Mouse (Mus musculus) cerebellum, postnatal 36 days (tissue): ENCODE data around the gene Cttnbp2.
A peak's percentile ranks its signal among the peaks of the same experiment; 100 is the strongest.

ENCODE experiments used
- DNase-seq, 2 experiments: peaks; one replicate each; pipeline ENCODE4 v3.0.0; 2021 to 2022; ENCODE audit warnings: mixed read lengths in 2 of 2

The Cttnbp2 gene

GRCm38 (mm10) chr6:18466227-18466626, 48.4 kb downstream of the Cttnbp2 start:
- DNase-seq = no peak

DNA sequence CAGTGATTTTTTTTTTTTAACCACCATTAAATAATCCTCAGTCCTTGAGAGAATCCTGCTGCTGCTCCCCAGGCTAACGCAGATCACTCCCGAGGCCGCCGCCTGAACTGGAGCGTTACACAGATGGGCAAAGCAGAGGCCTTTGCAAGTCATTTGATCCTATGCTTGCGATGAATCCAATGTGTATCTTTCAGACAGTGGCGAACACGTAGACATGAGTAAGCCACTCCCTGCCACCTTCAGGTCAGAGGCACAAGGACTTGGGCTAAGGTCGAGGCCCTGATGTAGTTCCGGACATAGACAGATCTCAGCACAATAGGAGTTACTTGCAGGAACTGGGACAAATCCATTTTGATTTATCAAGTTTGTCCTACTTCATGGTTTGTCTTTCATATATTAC, 49.0 kb downstream of the Cttnbp2 start:
- DNase-seq = no peak

- DNase-seq = peak; percentile 22 to 25
Observed at GRCm38 (mm10) chr6:18459657-18460056, 55.0 kb downstream of the Cttnbp2 start.

DNA sequence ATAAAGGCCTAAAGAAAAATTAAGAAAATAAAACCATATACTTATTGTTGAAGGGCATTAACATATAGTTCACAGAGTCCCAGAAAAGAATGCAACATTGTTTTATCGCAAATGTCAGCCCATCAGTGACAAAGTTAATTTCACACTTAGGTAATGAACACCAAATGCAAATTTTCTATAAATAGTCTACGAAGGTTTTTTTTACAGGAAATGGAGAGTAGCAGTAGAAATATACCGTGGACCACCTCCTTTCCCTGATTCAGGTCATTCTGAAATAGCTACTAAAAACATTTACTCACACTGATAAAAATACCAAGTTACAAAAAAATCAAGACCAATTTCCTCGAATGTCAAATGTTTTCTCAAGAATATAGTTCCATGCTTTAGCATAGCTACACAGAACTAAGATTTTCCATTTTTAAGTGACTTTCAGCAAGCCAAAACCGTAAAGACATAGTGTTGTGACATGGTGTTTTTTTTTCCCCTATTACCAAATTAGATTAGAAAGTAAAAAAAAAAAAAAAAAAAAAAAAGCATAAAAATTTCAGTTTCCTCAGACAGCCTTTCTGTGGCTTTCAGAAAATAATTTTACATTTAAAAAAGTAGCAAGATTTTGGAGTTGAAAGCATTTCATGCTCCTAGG, 64.0 kb downstream of the Cttnbp2 start:
- DNase-seq = no peak

DNA sequence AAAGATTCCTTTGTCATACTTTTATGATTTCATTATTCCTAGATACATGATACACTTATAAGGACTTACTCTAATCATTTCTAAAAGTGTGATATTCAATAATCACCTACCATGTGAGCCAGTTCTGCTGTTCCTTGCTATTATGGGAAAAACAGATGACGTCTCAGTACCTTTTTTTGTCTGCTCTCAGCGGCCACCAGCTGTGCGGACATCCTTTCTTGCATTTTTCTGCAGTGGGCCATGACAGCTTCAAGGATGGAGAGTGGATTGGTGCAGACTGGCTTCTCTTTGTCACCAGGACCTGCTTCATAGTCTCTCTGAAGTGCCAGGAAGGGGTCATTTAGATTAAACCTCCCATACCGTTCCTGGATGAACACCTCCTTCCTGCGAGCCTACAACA, 66.6 kb downstream of the Cttnbp2 start:
- no peak for DNase-seq

- no peak for DNase-seq
Observed at GRCm38 (mm10) chr6:18446917-18447316, 67.7 kb downstream of the Cttnbp2 start.

DNA sequence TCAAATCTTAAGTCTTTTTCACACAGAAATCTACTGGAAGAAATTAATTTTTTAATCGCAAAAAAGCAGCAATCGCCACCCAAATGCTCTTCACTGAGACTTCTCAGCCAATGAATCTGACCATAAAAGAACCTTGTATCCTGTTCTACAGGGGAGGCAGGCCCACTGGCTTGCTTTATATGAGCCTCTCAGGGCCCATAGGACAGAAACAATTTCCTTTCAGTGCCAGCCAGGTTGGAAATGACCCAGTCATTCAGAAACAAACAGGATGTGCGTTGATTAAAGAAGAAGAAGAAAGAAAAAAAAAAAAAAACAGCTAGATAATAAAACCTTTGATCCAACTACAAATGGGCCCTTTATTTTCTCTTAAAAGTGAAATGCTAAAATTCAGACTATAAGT, 68.3 kb downstream of the Cttnbp2 start:
- DNase-seq = no peak

DNA sequence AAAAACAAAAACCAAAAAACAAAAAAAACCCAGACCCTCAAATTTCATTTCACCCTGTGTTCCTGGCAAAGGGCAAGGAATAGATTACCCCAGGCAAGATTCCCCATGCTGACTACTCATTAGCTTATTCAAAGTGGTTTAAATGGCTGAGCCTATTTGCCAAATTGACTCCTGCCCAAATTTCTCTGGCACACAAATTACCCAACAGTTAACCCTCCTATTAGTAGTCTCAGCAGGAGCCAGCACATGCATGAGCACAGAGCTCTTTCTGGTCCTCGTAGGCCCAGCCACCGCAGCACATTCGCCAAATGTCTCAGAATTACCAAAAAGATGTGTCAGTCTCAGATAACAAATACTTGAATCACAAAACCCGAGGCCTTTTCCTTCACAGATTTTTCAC, 68.9 kb downstream of the Cttnbp2 start:
- peak; percentile 7 to 17 for DNase-seq

- DNase-seq = no peak
Observed at GRCm38 (mm10) chr6:18442303-18442702, 72.3 kb downstream of the Cttnbp2 start.

DNA sequence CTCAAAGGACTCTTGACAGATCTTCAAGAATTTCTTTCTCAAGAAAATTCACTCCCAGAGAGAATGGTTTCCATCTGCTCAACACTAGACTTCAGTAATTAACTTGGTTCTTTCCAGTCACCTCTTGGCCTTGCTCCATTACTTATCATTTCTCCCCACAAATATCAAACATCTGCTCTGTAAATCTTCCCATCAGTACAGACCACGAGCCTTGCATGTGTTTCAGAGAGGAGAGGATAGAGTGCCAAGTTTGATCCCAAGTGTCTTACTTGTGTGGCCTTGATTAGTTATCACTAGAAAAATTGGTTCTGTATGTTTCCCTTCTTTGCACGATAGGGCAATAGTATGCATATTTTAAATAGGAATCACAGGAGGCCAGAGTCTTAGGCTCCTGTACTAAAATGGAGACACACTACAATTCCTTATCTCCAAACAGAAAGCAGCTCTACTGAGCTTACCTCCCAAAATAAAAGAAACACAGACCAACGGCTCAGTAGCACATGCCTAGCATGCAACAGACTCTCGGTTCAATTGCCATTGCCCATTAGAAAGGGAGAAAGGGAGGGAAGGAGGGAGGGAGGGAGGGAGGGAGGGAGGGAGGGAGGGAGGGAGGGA, 73.6 kb downstream of the Cttnbp2 start:
- DNase-seq = no peak

DNA sequence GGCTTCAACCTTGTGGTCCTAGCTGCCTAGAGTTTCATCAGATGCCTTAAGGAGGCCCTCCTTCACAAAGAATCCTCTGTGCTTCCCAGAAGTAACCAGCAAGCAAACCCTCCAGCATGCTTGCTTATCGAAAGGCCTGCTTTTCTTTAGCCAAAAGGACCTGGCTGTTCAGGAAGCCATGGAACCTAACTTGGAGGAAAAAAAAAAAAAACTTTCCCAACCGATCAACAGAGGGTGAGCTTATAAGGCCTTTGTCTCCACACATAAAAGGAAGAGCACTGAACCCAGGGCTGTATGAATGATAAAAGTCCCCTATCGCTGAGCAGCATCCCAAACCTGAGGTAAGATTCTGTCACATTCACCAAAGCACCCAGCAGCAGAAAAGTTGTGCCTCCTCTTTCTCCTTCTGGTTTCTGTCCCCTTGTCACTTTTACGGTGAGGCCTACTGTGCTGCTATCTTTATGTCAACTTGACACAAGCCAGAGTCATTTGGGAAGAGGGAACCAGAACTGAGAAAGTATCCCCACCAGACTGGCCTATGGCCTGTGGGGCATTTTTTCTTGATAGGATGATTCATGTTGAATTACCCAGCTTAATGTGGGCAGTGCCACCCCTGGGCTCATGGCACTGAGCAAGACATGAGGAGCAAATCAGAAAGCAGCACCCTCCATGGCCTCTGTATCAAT, 78.4 kb downstream of the Cttnbp2 start:
- DNase-seq = no peak

- no peak for DNase-seq
Observed at GRCm38 (mm10) chr6:18434828-18435531, 79.7 kb downstream of the Cttnbp2 start.

DNA sequence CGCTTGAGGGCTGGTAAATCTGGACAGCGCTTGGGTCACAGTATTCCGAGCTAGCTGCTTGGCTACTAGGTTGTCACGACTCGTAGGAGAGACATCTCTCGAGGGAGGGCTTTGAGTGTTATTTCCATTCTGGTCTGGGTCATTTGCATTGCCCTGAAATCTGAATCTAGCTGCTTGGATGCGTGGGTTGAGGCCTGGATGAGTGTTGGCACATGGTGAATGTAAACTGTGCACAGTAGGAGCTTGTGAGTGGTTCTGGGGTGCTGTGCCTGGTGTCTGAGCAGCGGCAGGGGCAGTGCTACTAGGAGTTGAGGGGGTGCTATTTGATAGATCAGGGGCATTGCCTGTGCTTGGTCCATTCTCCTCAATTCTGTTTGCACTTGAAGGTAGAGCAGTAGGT, 80.3 kb downstream of the Cttnbp2 start:
- DNase-seq = no peak

- DNase-seq = no peak
Observed at GRCm38 (mm10) chr6:18432362-18432761, 82.3 kb downstream of the Cttnbp2 start.

GRCm38 (mm10) chr6:18431891-18432290, 82.8 kb downstream of the Cttnbp2 start:
- DNase-seq = no peak

- no peak for DNase-seq
Observed at GRCm38 (mm10) chr6:18430062-18430461, 84.6 kb downstream of the Cttnbp2 start.

- no peak for DNase-seq
Observed at GRCm38 (mm10) chr6:18424822-18425221, 89.8 kb downstream of the Cttnbp2 start.

GRCm38 (mm10) chr6:18424367-18424766, 90.3 kb downstream of the Cttnbp2 start:
- no peak for DNase-seq

DNA sequence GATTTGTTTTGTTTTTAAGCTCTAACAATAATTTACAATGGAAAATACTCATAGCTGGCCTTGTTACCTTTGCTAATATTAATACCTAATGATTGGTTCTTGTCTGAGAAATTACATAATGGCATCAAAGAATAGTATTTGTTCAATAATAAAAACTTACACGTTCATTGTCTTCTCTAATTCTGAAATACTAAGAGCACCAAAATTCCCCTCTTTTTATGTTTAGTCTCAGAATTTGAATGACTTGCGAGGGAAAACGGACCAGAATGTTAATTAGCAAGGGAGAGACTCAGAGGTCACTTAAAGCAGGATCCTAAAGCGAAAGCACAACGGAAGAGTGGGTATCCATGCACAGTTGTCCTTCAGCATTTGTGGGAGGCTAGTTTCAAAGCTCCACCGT, 91.5 kb downstream of the Cttnbp2 start:
- DNase-seq = no peak

DNA sequence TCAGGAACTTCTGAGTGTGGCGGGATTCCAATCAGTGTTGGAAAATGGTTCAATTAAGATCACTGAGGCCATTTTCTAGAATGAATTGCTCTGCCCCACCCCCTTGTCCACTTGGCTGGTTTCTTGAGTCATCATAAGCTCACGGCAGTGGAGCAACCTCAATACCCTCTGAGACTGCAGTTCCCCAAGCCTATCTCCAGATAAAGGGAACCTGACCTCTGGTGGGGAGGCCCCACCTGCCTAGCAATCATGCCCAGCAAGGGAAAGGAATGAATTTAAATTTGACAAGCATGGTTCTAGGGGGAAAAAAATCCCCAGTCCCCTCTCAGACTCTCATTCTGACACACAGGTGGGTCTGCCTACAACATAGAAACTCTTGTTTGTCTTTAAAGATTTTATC, 93.1 kb downstream of the Cttnbp2 start:
- no peak for DNase-seq

GRCm38 (mm10) chr6:18420660-18421059, 94.0 kb downstream of the Cttnbp2 start:
- DNase-seq = peak; percentile 8 to 19

- no peak for DNase-seq
Observed at GRCm38 (mm10) chr6:18417866-18418454, 96.7 kb downstream of the Cttnbp2 start.

DNA sequence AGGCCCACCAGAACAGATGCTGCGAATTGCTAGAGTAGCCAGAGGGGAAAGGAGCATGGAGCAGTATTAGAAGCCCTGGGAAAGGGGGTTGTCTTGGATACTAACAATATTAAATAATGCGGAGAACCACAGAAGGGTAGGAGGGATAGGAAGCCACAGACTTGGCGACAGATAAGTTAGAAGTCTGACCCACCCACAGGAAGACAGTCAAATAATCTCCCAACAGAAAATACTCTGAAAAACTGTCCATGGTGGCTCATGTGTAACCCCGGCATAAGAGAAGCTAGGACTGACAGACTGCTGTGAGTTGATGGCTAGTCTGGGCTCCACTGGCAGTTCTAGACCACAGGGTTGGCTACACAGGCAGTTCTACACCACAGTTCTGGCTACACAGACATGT, 98.7 kb downstream of the Cttnbp2 start:
- no peak for DNase-seq
